Mouse (Mus musculus): Measurements from ENCODE around the gene Cbx8. TPM values are rescaled to one million over a fixed set of nuclear protein-coding genes. Genes with fewer than 3 reads are reported as not detected.

Gene Cbx8
- 8.1 and 8.7 TPM in 2 replicates for polyA plus RNA-seq (2021; fragmentation: Nextera tagmentation)
- long read RNA-seq, experiment 1, transcript Cbx8-201 (5 exons, 3,580 nt), result major isoform, 24 of 25 reads
- long read RNA-seq, experiment 1, partial matches to known transcripts, result 0 of 25 reads
- long read RNA-seq, experiment 1, other reads (novel, unspliced or antisense), result 1 of 25 reads
- long read RNA-seq, experiment 2, transcript Cbx8-201 (5 exons, 3,580 nt), result major isoform, 31 of 33 reads
- long read RNA-seq, experiment 2, partial matches to known transcripts, result 1 of 33 reads
- long read RNA-seq, experiment 2, other reads (novel, unspliced or antisense), result 0 of 33 reads

GRCm38 (mm10) chr11:119040600-119041324, at the start of gene Cbx8:
Gene Cbx8, minus strand, starts transcription at chr11:119040969.

GRCm38 (mm10) chr11:119086144-119086971, 45.6 kb upstream of the Cbx8 start, which contains the start of gene Cbx4:
Gene Cbx4, minus strand, starts transcription at chr11:119086221.

GRCm38 (mm10) chr11:119022895-119023615, 17.7 kb downstream of the Cbx8 start, which contains the start of gene Cbx2:
Gene Cbx2, plus strand, starts transcription at chr11:119022962.

GRCm38 (mm10) chr11:118987999-118988398, 52.8 kb downstream of the Cbx8 start, which contains the start of gene Enpp7:
Gene Enpp7, plus strand, starts transcription at chr11:118988188.

Other genes starting within 250 kb of the Cbx8 start
- 186 and 187 TPM in 2 replicates for gene Rbfox3, start 129.4 kb downstream of the Cbx8 start, polyA plus RNA-seq (2021; fragmentation: Nextera tagmentation)
- not detected in 2 replicates for gene Enpp7, start 52.8 kb downstream of the Cbx8 start, polyA plus RNA-seq (2021; fragmentation: Nextera tagmentation)
- gene Cbx2, start 18.0 kb downstream of the Cbx8 start, polyA plus RNA-seq (2021; fragmentation: Nextera tagmentation), result 0.30 and 0.40 TPM in 2 replicates
- gene Cbx4, start 45.3 kb upstream of the Cbx8 start, polyA plus RNA-seq (2021; fragmentation: Nextera tagmentation), result 3.8 and 4.5 TPM in 2 replicates
- 6.9 and 8.0 TPM in 2 replicates for gene Tbc1d16, start 187.5 kb upstream of the Cbx8 start, polyA plus RNA-seq (2021; fragmentation: Nextera tagmentation)
- 0.84 and 1.2 TPM in 2 replicates for gene Ccdc40, start 187.6 kb upstream of the Cbx8 start, polyA plus RNA-seq (2021; fragmentation: Nextera tagmentation)
- gene Gaa, start 226.9 kb upstream of the Cbx8 start, polyA plus RNA-seq (2021; fragmentation: Nextera tagmentation), result 283 and 305 TPM in 2 replicates

Data from layer of hippocampus, adult 6 months (tissue).